Mouse (Mus musculus) olfactory bulb, adult 2 months (tissue): ENCODE data around the gene Fam168a. TPM values are rescaled to one million over a fixed set of nuclear protein-coding genes. Genes with fewer than 3 reads are reported as not detected.

Experiments
- H3K27ac ChIP-seq: fragments of 200-500 bp; 2 replicates; pipeline ENCODE4 v1.5.1; 2012; ENCODE audit warnings: low read depth, low read length; ENCODE audit not compliant: insufficient read depth
- H3K4me1 ChIP-seq: fragments of 200-500 bp; 2 replicates; pipeline ENCODE4 v1.6.1; 2012; ENCODE audit warnings: low read length; ENCODE audit not compliant: control insufficient read depth, insufficient read depth
- H3K4me3 ChIP-seq: fragments of 200-500 bp; 2 replicates; pipeline ENCODE4 v1.5.1; 2012; ENCODE audit warnings: mild to moderate bottlenecking, low read depth, low read length, moderate library complexity; ENCODE audit not compliant: insufficient read depth
- CTCF ChIP-seq: fragments of 200-500 bp; IDR thresholded peaks from 2 replicates; pipeline ENCODE4 v1.5.1; 2012; ENCODE audit warnings: low read depth, mild to moderate bottlenecking, low read length, moderate library complexity; ENCODE audit not compliant: insufficient read depth
- POLR2A ChIP-seq: fragments of 200-500 bp; IDR thresholded peaks from 2 replicates; pipeline ENCODE4 v1.6.1; 2012; ENCODE audit warnings: mild to moderate bottlenecking, low read depth, low read length, moderate library complexity; ENCODE audit not compliant: insufficient read depth
- WGBS: fragments of 180-500 bp; shearing (Covaris S2); methylation state at CpG from one replicate; pipeline ENCODE4 v1.1.7; 2018; 5-methylcytosine and 5-hydroxymethylcytosine counted together
- polyA plus RNA-seq: library from polyadenylated mRNA; stranded (reverse); fragments of >200 nt; gene quantifications from 2 replicates; pipeline ENCODE4 v1.2.4, GENCODE M21; 2012; ENCODE audit warnings: low replicate concordance; ENCODE audit not compliant: missing spikeins, insufficient read depth, insufficient read length

Gene Fam168a
- polyA plus RNA-seq, 1 experiment = not detected

- Histone ChIP-seq H3K4me3 (no peak overlapping the region), H3K27ac (no peak overlapping the region), H3K4me1 (peaks cover 7% of the 10 kb centered on the region)
- TF ChIP-seq CTCF = no peak
- 80% methylated on average over 4 of the region's 4 CpGs for WGBS
These were observed 112.1 kb downstream of the Fam168a start for GRCm38 (mm10) chr7:100818401-100819064.

- TF ChIP-seq CTCF (no peak), POLR2A (no peak)
- WGBS = 92% methylated on average over 3 of the region's 3 CpGs
- Histone ChIP-seq H3K4me3 (no peak overlapping the region), H3K27ac (no peak overlapping the region), H3K4me1 (no peaks in the 10 kb centered on the region)
These were observed 118.2 kb downstream of the Fam168a start for GRCm38 (mm10) chr7:100824661-100825060.

DNA sequence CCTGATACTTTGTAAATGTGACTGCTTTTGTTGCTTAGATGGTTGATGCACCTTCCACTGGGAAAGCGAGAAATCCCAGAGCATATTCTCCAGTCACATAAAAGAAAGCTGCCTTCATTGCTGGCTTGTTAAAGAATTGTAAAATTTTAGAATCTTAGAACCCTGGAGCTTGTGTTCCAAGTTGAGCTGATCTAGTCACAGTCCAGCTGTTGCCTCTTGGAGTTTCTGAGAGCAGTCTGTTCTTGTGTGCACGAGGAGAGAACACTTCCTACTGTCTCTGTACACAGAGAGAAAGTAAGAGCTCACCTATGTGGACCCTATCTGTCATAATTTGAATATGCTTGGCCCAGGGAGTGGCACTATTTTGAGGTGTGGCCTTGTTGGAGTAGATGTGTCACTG, 122.1 kb downstream of the Fam168a start:
- TF ChIP-seq POLR2A (no peak), CTCF (no peak)
- 89% methylated on average over 2 of the region's 2 CpGs for WGBS
- no peak overlapping the region for H3K4me3 ChIP-seq
- no peaks in the 10 kb centered on the region for H3K4me1 ChIP-seq
- H3K27ac ChIP-seq = no peak overlapping the region

- H3K4me3 ChIP-seq = no peak overlapping the region
- no peak for TF ChIP-seq CTCF
- TF ChIP-seq POLR2A = no peak
- WGBS = 93% methylated on average over 1 of the region's 1 CpGs
- 0 out of 2 replicates have a peak, but pooled peaks cover 2% of the 10 kb centered on the region for H3K4me1 ChIP-seq
- H3K27ac ChIP-seq = no peak overlapping the region
These were observed 127.4 kb downstream of the Fam168a start for GRCm38 (mm10) chr7:100833859-100834258.

GRCm38 (mm10) chr7:100835168-100835567, 128.7 kb downstream of the Fam168a start:
- TF ChIP-seq POLR2A (no peak), CTCF (no peak)
- H3K27ac ChIP-seq = no peak overlapping the region
- 91% methylated on average over 7 of the region's 7 CpGs for WGBS
- no peak overlapping the region for H3K4me3 ChIP-seq
- 0 out of 2 replicates have a peak, but pooled peaks cover 2% of the 10 kb centered on the region for H3K4me1 ChIP-seq

DNA sequence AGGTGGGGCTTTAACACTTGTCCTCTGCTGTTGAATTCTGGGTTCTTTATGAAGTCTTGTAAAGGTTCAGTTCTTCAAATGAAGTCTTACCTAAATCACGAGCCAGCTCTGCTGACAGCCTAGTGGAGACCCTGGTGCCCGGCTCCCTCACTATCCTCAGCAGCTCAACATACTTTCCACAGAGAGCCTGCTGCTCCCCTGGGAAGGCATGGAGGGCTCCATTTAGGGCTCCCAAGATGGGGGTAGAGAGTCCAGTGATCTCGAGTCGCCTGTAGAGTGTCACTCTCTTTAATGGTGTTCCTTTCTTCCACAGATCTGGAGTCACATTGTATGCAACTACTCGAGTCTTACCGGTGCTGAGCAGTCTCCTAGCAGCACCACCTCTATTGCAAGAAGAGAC, 129.3 kb downstream of the Fam168a start:
- TF ChIP-seq CTCF (no peak), POLR2A (no peak)
- Histone ChIP-seq H3K4me1 (0 out of 2 replicates have a peak, but pooled peaks cover 2% of the 10 kb centered on the region), H3K27ac (no peak overlapping the region), H3K4me3 (no peak overlapping the region)
- WGBS = 88% methylated on average over 6 of the region's 6 CpGs

DNA sequence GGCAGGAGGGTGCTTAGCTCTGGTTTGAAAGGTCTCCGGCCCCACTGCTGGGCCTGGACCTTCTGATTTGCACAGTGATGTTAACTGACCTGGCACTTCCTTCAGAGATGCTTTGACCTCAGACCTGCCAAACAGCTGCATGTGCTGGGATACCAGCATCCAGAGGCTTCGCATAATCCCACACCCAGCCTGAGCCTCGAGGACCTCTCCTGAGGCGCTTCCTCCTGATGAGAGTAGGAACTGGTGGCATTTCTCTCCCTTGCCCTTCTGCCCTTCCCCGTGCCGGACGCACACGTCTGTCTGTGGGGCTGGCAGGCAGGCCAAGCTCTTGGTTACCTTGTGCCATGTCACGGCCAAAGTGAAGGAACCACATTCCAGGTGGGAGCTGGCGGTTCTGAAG, 130.2 kb downstream of the Fam168a start:
- WGBS = 92% methylated on average over 10 of the region's 10 CpGs
- H3K4me3 ChIP-seq = no peak overlapping the region
- TF ChIP-seq CTCF (no peak), POLR2A (no peak)
- 0 out of 2 replicates have a peak, but pooled peaks cover 2% of the 10 kb centered on the region for H3K4me1 ChIP-seq
- H3K27ac ChIP-seq = no peak overlapping the region

- 61% methylated on average over 1 of the region's 1 CpGs for WGBS
- TF ChIP-seq POLR2A = no peak
- no peak for TF ChIP-seq CTCF
- Histone ChIP-seq H3K4me1 (0 out of 2 replicates have a peak, but pooled peaks cover 2% of the 10 kb centered on the region), H3K4me3 (no peak overlapping the region), H3K27ac (no peak overlapping the region)
These were observed 131.3 kb downstream of the Fam168a start for GRCm38 (mm10) chr7:100837701-100838100.

DNA sequence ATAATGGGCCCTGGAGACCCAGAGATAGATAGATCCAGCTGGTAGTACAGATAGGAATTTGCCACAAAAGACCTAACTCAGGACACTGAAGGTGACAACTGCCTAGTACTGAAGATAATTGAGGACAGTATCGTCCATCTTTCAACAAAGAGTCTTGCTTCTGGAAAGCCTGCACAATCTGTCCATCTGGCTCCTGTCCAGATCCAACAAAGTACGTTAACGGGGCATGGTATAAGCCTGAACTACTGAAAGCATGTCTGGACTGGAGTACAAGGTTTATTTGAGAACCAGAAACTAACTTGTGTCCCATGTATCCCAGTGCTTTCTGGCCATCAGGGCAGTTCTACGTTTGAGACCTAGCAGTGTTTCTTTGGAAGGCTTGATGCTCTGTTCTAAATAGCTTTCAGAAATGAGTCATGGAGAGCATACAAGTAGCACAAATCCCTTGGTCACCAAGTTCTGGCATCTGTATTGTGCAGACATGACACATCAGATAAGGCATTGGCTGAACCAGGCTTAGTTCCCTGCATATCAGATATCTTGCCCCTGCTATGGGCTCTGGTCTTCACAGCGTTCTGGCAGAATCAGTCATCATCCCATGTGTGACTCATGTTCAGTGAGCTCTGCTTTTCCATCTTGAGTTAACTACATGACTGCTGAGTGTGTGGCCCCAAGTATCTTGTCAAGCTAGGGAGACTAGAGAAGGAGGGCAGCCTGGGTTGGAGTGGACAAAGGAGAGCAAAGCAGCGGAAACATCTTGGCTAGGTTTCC, 133.4 kb downstream of the Fam168a start:
- H3K4me3 ChIP-seq = no peak overlapping the region
- no peak overlapping the region for H3K27ac ChIP-seq
- 73% methylated on average over 6 of the region's 6 CpGs for WGBS
- no peaks in the 10 kb centered on the region for H3K4me1 ChIP-seq
- TF ChIP-seq POLR2A = no peak
- TF ChIP-seq CTCF = no peak
